Mouse (Mus musculus): ENCODE data around the gene Klk1.

- TF ChIP-seq CTCF (IDR thresholded peaks at IDR 0.05; ENCODE audit: insufficient read depth, low read length) (no peak), POLR2A (IDR thresholded peaks at IDR 0.05; ENCODE audit: borderline replicate concordance, extremely low read depth, low read depth, low read length) (no peak)
Measured at GRCm38 (mm10) chr7:44208307-44208706, 16.9 kb upstream of the Klk1 start.
